Mouse (Mus musculus) CD4-positive, CD25-positive, alpha-beta regulatory T cell, adult 4 months (primary cell): ENCODE measurements around the gene Tnrc18. TPM values are rescaled to one million over a fixed set of nuclear protein-coding genes. Genes with fewer than 3 reads are reported as not detected.

ENCODE experiments used
- ATAC-seq: one replicate; pipeline ENCODE4 v1.8.0; 2017
- polyA plus RNA-seq, 2 experiments: library from polyadenylated mRNA; unstranded; fragments of 100-300 nt; shearing (Covaris generic); gene quantifications; one replicate each; pipeline ENCODE4 v1.2.1; 2017

The Tnrc18 gene
- polyA plus RNA-seq, 2 experiments from 2014 or later = 2.8 to 3.7 TPM

DNA sequence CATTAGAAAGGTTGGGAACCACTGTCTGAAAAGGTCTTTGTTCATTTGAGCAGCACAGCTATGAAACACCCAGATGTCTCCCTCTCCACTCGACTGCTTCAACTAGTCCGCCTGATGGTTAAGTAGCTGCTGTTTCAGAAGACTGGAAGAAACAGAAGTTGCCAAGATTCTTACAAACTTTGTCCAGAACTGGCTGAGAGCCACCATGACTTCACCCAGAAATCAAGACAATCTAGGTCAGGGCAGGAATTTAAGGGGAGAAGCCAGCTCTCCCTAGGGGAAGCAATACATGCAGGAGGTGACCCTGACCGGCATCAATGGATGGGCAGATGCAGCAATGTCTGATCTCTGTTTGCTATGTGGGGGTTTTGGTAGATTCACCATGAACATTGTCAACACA, 135.6 kb downstream of the Tnrc18 start:
- no peak for ATAC-seq

DNA sequence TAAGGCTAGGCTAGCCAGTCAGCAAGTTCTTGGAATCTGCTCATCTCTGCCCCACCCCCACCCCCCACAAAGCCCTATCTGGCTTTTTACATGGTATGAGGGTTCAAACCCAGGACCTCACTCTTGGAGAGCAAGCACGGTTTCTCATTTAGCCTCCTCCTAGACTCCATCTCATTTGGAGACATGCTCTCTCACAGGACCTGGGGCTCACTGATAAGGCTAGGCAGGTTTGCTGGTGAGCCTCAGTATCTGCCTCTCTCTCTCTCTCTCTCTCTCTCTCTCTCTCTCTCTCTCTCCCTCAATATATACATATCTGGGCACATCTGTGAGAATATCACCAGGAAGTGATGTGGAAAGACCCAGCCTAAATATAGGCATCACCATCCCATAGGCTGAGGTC, 138.4 kb downstream of the Tnrc18 start:
- no peak for ATAC-seq

DNA sequence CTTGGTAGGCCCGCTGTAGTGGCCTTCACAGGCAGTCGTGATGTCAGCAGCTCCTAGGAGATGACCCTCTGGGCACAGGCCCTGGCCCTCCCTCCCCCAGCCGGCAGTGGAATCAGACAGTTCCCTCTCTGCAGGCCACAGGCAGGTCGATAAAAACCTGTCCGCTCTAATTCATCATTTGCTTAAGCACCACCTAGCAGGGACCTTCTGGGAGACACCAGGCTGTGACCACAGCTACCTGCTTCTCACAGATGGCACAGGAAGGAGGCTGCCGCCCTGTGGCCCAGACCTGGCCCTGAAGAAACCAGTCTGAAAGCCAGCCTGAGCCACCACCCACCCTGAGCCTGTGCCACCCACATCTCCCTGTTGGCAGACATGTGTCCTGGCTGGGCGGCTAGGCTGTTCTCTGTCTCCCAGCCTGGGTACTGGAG, 139.3 kb downstream of the Tnrc18 start:
- no peak for ATAC-seq

Other genes with a start within 250 kb of the Tnrc18 start
- gene Mmd2, start 208.9 kb downstream of the Tnrc18 start, polyA plus RNA-seq = not detected
- gene Wipi2, start 190.0 kb downstream of the Tnrc18 start, polyA plus RNA-seq = 10 to 100 TPM; 17.2 to 20.1 TPM
- gene Slc29a4, start 125.2 kb downstream of the Tnrc18 start, polyA plus RNA-seq = under 1 TPM in 1 of 2 experiments, not detected in 1; 0.11 TPM
- 1 to 10 TPM; 3.9 to 8.6 TPM for gene Fbxl18, start 77.8 kb upstream of the Tnrc18 start, polyA plus RNA-seq
- gene Actb, start 89.1 kb upstream of the Tnrc18 start, polyA plus RNA-seq = over 10,000 TPM; 21,144 to 46,167 TPM
- under 1 TPM; 0.36 to 0.58 TPM for gene Fscn1, start 142.7 kb upstream of the Tnrc18 start, polyA plus RNA-seq